Mouse (Mus musculus): ENCODE measurements around the gene Srgap3.

The Srgap3 gene

GRCm38 (mm10) chr6:112912552-112912951 lies 34.5 kb downstream of the Srgap3 start:
- DNase-seq (ENCODE audit: low spot score in 2 of 2), result no peak

- DNase-seq (ENCODE audit: low spot score in 2 of 2), result no peak
Observed at GRCm38 (mm10) chr6:112909711-112910110, 37.4 kb downstream of the Srgap3 start.

GRCm38 (mm10) chr6:112907887-112908584 lies 39.0 kb downstream of the Srgap3 start:
- DNase-seq (ENCODE audit: low spot score in 2 of 2), result no peak

GRCm38 (mm10) chr6:112903796-112904195 lies 43.3 kb downstream of the Srgap3 start:
- no peak for DNase-seq (ENCODE audit: low spot score in 2 of 2)

GRCm38 (mm10) chr6:112903226-112903625 lies 43.8 kb downstream of the Srgap3 start:
- no peak for DNase-seq (ENCODE audit: low spot score in 2 of 2)

GRCm38 (mm10) chr6:112902791-112903190 lies 44.3 kb downstream of the Srgap3 start:
- no peak for DNase-seq (ENCODE audit: low spot score in 2 of 2)

- DNase-seq (ENCODE audit: low spot score in 2 of 2), result no peak
Observed at GRCm38 (mm10) chr6:112900306-112900705, 46.8 kb downstream of the Srgap3 start.

- no peak for DNase-seq (ENCODE audit: low spot score in 2 of 2)
Observed at GRCm38 (mm10) chr6:112899711-112900110, 47.4 kb downstream of the Srgap3 start.

- DNase-seq (ENCODE audit: low spot score in 2 of 2), result no peak
Observed at GRCm38 (mm10) chr6:112899276-112899675, 47.8 kb downstream of the Srgap3 start.

- DNase-seq (ENCODE audit: low spot score in 2 of 2), result no peak
Observed at GRCm38 (mm10) chr6:112898435-112898834, 48.6 kb downstream of the Srgap3 start.

- DNase-seq (ENCODE audit: low spot score in 2 of 2), result no peak
Observed at GRCm38 (mm10) chr6:112896372-112896771, 50.7 kb downstream of the Srgap3 start.

- DNase-seq (ENCODE audit: low spot score in 2 of 2), result no peak
Observed at GRCm38 (mm10) chr6:112890331-112890751, 56.7 kb downstream of the Srgap3 start.

- no peak for DNase-seq (ENCODE audit: low spot score in 2 of 2)
Observed at GRCm38 (mm10) chr6:112883588-112884135, 63.4 kb downstream of the Srgap3 start.

- DNase-seq (ENCODE audit: low spot score in 2 of 2), result peak; percentile 61 to 67
Observed at GRCm38 (mm10) chr6:112880048-112880534, 67.0 kb downstream of the Srgap3 start.

- DNase-seq (ENCODE audit: low spot score in 2 of 2), result peak in 1 of 2 experiments; percentile 47
Observed at GRCm38 (mm10) chr6:112879154-112879553, 67.9 kb downstream of the Srgap3 start.

GRCm38 (mm10) chr6:112873089-112873835 lies 73.8 kb downstream of the Srgap3 start:
- DNase-seq (ENCODE audit: low spot score in 2 of 2), result no peak

- DNase-seq (ENCODE audit: low spot score in 2 of 2), result no peak
Observed at GRCm38 (mm10) chr6:112871241-112871780, 75.8 kb downstream of the Srgap3 start.

- DNase-seq (ENCODE audit: low spot score in 2 of 2), result no peak
Observed at GRCm38 (mm10) chr6:112868197-112868957, 78.7 kb downstream of the Srgap3 start.

- DNase-seq (ENCODE audit: low spot score in 2 of 2), result no peak
Observed at GRCm38 (mm10) chr6:112866096-112866495, 81.0 kb downstream of the Srgap3 start.

- DNase-seq (ENCODE audit: low spot score in 2 of 2), result peak; percentile 29 to 34
Observed at GRCm38 (mm10) chr6:112865021-112865531, 82.0 kb downstream of the Srgap3 start.

GRCm38 (mm10) chr6:112862465-112862864 lies 84.6 kb downstream of the Srgap3 start:
- no peak for DNase-seq (ENCODE audit: low spot score in 2 of 2)
